Mouse (Mus musculus) kidney, postnatal 0 days (tissue): ENCODE results near the gene Arid2. TPM values are rescaled to one million over a fixed set of nuclear protein-coding genes. Genes with fewer than 3 reads are reported as not detected.

Experiments
- ATAC-seq: fragments of 200-750 bp; cut with Nextera tagmentation; replicated peaks from 2 replicates; pipeline ENCODE4 v1.8.0; 2017; ENCODE audit warnings: low read depth, moderate number of reproducible peaks, moderate TSS enrichment, moderate library complexity; ENCODE audit not compliant: low FRiP score
- DNase-seq: peaks from one replicate; pipeline ENCODE4 v3.0.0-alpha.2; 2016; ENCODE audit warnings: low spot score
- H3K27ac ChIP-seq: fragments of 300-500 bp; sonication (generic); 2 replicates; pipeline ENCODE4 v1.5.1; 2014; ENCODE audit warnings: mild to moderate bottlenecking
- H3K27me3 ChIP-seq: fragments of 300-500 bp; sonication (generic); 2 replicates; pipeline ENCODE4 v1.6.1; 2014; ENCODE audit warnings: low read length, mixed read lengths; ENCODE audit not compliant: insufficient read depth
- H3K36me3 ChIP-seq: fragments of 300-500 bp; sonication (generic); 2 replicates; pipeline ENCODE4 v1.6.1; 2014; ENCODE audit warnings: low read length, mixed read lengths; ENCODE audit not compliant: insufficient read depth
- H3K4me1 ChIP-seq: fragments of 300-500 bp; sonication (generic); replicated peaks from 2 replicates; pipeline ENCODE4 v1.6.1; 2014; ENCODE audit warnings: antibody characterized with exemption, low read length, mixed read lengths; ENCODE audit not compliant: insufficient read depth
- H3K4me2 ChIP-seq: fragments of 300-500 bp; sonication (generic); 2 replicates; pipeline ENCODE4 v1.6.1; 2014; ENCODE audit warnings: mild to moderate bottlenecking, low read length, moderate library complexity, mixed read lengths
- H3K4me3 ChIP-seq: fragments of 300-500 bp; sonication (generic); replicated peaks from 2 replicates; pipeline ENCODE4 v1.5.1; 2014; ENCODE audit warnings: low read depth, low read length
- H3K9ac ChIP-seq: fragments of 300-500 bp; sonication (generic); 2 replicates; pipeline ENCODE4 v1.6.1; 2014; ENCODE audit warnings: low read depth, low read length
- H3K9me3 ChIP-seq: fragments of 300-500 bp; sonication (generic); replicated peaks from 2 replicates; pipeline ENCODE4 v1.6.1; 2016; ENCODE audit warnings: low read length, inconsistent platforms, mixed read lengths
- CTCF ChIP-seq: IDR thresholded peaks from 2 replicates; pipeline ENCODE4 v1.5.1; 2016; ENCODE audit warnings: antibody characterized with exemption, low read depth, mild to moderate bottlenecking, moderate library complexity
- WGBS: fragments of 180-500 bp; shearing (Covaris S2); extraction: QIAGEN DNeasy Blood & Tissue Kit; methylation state at CpG from one replicate; pipeline ENCODE4 v1.1.7; 2014; 5-methylcytosine and 5-hydroxymethylcytosine counted together
- polyA plus RNA-seq: library from polyadenylated mRNA; unstranded; fragments of >200 nt; fragmentation: Nextera tagmentation; extraction: Ambion mirVana; gene quantifications from 2 replicates; pipeline ENCODE4 v1.2.1, GENCODE M21; 2015

The Arid2 gene
- polyA plus RNA-seq, 1 experiment from 2014 or later: 16.6 TPM

DNA sequence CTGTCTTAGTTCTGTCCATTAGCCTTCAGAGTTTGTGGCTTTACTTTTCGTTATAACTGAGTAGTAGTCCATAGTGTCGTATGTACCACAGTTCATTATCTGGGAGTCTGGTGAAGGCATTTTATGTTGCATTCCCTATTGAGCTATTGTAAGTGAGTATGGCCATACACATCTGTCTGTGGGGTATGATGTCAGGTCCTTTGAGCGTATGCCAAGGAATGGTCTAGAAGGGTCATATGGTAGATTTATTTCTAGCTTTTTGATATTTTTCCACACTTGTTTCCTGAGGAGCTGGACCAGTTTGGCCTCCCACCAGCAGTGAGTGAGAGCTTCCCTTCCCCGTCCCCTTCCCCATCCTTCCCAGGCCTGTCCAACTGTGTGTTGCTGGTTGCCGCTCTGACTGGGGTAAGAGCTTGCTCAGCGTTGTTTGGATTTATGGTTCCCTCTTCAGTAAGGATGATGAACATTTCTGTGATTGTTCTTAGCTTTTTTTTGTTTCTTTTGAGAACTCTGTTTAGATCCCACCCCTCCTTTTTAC lies 58.1 kb downstream of the Arid2 start:
- Histone ChIP-seq H3K27ac (no peak overlapping the region), H3K4me2 (no peak overlapping the region), H3K9me3 (no peaks in the 10 kb centered on the region), H3K4me1 (no peaks in the 10 kb centered on the region), H3K36me3 (peaks cover 2% of the 10 kb centered on the region; the same call in 1 of the 2 replicates), H3K9ac (no peak overlapping the region), H3K4me3 (no peak overlapping the region), H3K27me3 (no peaks in the 10 kb centered on the region)
- ATAC-seq: no peak
- no peak for TF ChIP-seq CTCF
- peak; percentile 49 for DNase-seq
- WGBS: 67% methylated on average over 6 of the region's 6 CpGs

DNA sequence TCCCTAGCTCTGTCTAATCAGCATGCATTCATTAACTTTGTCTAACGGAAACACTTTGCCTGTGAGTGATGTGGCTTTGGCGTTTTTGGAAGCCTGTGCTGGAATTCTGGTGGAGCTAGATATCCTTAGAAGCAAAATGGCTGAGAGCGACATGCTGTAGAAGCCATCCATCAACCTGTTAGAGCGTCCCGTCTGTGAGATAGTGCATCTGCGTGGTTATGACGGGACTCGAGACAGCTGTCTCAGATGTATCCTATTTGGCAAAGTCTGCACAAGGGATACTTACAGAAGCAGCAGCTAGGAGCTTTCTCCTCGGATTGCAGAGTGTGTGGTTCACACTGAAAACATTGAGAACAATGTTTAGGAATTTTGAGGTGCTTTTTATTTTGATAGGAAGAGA lies 64.1 kb downstream of the Arid2 start:
- Histone ChIP-seq H3K27ac (no peak overlapping the region), H3K9me3 (no peaks in the 10 kb centered on the region), H3K27me3 (no peaks in the 10 kb centered on the region), H3K36me3 (peaks cover 28% of the 10 kb centered on the region), H3K4me2 (no peak overlapping the region), H3K4me1 (no peaks in the 10 kb centered on the region), H3K4me3 (no peak overlapping the region), H3K9ac (no peak overlapping the region)
- WGBS: 89% methylated on average over 9 of the region's 9 CpGs
- ATAC-seq (no peak), DNase-seq (no peak)
- TF ChIP-seq CTCF: no peak

DNA sequence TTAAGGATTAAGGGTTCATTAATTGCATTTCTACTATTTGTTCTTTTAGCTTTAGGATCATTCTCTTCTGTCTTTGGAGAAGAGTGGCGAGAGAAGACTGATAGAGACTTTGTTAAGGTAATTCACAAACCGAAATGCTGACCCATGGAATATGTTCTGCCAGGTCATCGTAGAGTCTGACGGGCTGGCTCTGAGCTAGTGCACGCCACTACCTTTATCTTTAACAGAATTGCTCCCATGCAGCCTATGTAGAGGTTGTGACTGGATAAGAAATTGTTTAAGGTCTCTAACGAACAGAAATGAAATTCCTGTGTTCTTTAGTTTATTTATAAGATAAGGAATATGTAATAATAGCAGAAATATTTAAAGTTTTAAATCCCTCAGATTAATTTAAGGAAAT lies 71.6 kb downstream of the Arid2 start:
- H3K4me2 ChIP-seq: no peak overlapping the region
- no peak for ATAC-seq
- H3K36me3 ChIP-seq: peaks cover 38% of the 10 kb centered on the region
- no peak for TF ChIP-seq CTCF
- H3K4me3 ChIP-seq: no peak overlapping the region
- H3K27me3 ChIP-seq: no peaks in the 10 kb centered on the region
- no peak for DNase-seq
- H3K27ac ChIP-seq: no peak overlapping the region
- no peaks in the 10 kb centered on the region for H3K9me3 ChIP-seq
- no peaks in the 10 kb centered on the region for H3K4me1 ChIP-seq
- WGBS: 95% methylated on average over 6 of the region's 6 CpGs
- H3K9ac ChIP-seq: no peak overlapping the region

DNA sequence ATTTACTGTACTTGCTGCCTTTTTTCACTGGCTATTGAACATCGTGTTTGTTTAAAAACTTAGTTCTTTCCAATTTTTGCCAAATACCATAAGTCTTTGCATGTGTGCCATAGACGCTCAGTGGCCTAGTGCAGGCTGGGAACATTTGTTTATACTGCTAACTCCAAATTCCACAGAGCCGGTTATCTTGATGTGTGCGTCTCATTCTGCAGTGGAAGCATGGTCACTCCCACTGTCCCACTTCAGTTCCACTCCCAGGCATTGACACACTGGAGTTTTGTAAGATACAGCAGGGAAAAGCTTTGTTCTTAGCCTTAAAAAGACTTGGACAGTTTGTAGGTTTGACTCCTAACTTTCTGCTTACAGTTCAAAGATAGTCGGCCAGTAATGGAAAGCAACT lies 73.3 kb downstream of the Arid2 start:
- no peak overlapping the region for H3K4me2 ChIP-seq
- no peak for TF ChIP-seq CTCF
- H3K9ac ChIP-seq: no peak overlapping the region
- no peak overlapping the region for H3K27ac ChIP-seq
- H3K27me3 ChIP-seq: no peaks in the 10 kb centered on the region
- no peak overlapping the region for H3K4me3 ChIP-seq
- no peaks in the 10 kb centered on the region for H3K9me3 ChIP-seq
- H3K4me1 ChIP-seq: no peaks in the 10 kb centered on the region
- WGBS: 81% methylated on average over 5 of the region's 5 CpGs
- no peak for DNase-seq
- no peak for ATAC-seq
- H3K36me3 ChIP-seq: peaks cover 50% of the 10 kb centered on the region

DNA sequence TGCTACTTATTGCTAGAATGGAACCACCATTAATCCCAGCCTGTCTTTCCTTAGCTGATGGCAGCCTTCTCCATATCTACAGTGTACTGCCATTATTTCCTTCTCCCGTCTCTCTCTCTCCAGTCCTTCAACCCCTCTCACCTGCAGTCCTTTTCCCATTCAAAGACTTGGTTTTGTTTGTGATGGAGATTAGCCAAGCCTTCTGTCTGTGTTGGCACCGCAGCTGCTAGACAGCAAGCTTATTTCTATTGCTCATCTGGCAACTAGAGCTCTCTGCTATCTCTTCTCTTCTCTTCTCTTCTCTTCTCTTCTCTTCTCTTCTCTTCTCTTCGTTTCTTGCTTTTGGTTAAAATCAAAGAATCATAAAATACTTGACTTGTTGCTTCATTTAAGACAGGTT lies 78.0 kb downstream of the Arid2 start:
- Histone ChIP-seq H3K9me3 (no peaks in the 10 kb centered on the region), H3K27ac (no peak overlapping the region), H3K27me3 (no peaks in the 10 kb centered on the region), H3K4me3 (no peak overlapping the region), H3K4me1 (no peaks in the 10 kb centered on the region), H3K9ac (no peak overlapping the region), H3K4me2 (no peak overlapping the region), H3K36me3 (peaks cover 71% of the 10 kb centered on the region)
- DNase-seq (no peak), ATAC-seq (no peak)
- TF ChIP-seq CTCF: no peak
- 81% methylated on average over 3 of the region's 3 CpGs for WGBS

DNA sequence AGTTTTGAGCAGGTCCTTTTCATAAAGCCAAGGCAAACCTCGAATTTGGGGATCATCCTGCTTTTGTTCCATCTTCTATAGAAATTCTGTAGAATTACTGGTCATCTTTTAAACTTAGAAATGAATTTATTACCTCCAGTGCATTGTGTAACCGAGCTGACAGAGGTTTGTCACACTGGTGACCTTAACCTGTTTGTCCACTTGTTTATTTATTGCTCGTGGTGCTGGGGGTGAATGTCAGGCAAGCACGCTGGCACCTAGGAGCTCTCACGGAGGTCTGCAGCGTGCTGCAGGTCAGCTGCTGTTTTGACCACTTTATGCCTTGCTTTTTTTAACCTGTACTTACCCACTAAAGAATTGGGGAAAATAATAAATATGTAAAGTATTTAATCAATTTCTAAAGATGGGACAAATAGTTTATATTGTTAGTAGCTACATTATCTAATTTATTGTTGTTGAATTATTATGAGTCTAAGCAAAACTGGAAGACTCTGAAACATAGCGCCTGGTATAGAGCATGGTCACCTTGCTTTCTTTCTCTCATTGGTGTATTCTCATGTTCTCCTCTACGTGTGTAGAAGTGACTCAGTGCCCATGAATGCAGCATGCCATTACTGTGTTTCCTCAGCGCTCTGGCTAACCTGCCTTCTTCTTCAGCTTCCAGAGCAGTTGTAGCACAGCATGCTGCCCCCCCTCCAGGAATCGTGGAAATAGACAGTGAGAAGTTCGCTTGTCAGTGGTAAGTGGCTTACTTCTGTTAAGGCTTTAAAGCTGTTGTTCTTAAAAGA lies 79.1 kb downstream of the Arid2 start:
- H3K4me2 ChIP-seq: no peak overlapping the region
- H3K9ac ChIP-seq: no peak overlapping the region
- peaks cover 77% of the 10 kb centered on the region for H3K36me3 ChIP-seq
- H3K27me3 ChIP-seq: no peaks in the 10 kb centered on the region
- no peak overlapping the region for H3K27ac ChIP-seq
- no peaks in the 10 kb centered on the region for H3K4me1 ChIP-seq
- no peaks in the 10 kb centered on the region for H3K9me3 ChIP-seq
- H3K4me3 ChIP-seq: no peak overlapping the region
- TF ChIP-seq CTCF: no peak
- ATAC-seq (no peak), DNase-seq (no peak)
- WGBS: 69% methylated on average over 11 of the region's 11 CpGs
